Mouse (Mus musculus): ENCODE measurements around the gene Ccdc175. TPM values are rescaled to one million over a fixed set of nuclear protein-coding genes. Genes with fewer than 3 reads are reported as not detected.

Gene Ccdc175
- polyA plus RNA-seq, 1 experiment from 2014 or later: not detected

DNA sequence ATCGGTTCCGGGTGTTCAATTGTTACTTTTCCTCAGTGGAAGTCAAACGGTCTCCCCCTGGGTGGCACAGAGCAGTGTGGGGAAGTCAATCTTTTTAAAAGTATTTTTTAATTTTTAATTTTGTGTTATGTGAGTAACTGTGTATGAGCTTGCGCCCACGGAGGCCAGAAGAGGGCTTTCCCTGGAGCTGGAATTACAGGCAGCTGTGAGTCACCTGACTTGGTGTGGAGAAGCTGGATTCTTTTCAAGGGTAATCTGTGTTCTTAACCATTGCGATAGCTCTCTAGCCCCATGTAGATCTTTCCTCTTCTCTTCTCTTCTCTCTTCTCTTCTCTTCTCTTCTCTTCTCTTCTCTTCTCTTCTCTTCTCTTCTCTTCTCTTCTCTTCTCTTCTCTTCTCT is 69.7 kb downstream of the Ccdc175 start:
- Histone ChIP-seq H3K9me3 (ENCODE audit: control insufficient read depth, low read length) (no peaks in the 10 kb centered on the region), H3K36me3 (ENCODE audit: control insufficient read depth, insufficient read depth) (no peaks in the 10 kb centered on the region), H3K4me2 (ENCODE audit: low read length) (no peak overlapping the region), H3K27me3 (replicated peaks; ENCODE audit: control insufficient read depth, insufficient read depth, low read length) (no peaks in the 10 kb centered on the region), H3K4me1 (replicated peaks; ENCODE audit: control insufficient read depth, insufficient read depth, low read length) (no peaks in the 10 kb centered on the region), H3K4me3 (replicated peaks; ENCODE audit: low read length) (no peak overlapping the region), H3K27ac (ENCODE audit: low read length) (no peak overlapping the region), H3K9ac (replicated peaks; ENCODE audit: low read depth, low read length) (no peak overlapping the region)
- 78% methylated on average over 6 of the region's 6 CpGs for WGBS
- ATAC-seq: no peak

DNA sequence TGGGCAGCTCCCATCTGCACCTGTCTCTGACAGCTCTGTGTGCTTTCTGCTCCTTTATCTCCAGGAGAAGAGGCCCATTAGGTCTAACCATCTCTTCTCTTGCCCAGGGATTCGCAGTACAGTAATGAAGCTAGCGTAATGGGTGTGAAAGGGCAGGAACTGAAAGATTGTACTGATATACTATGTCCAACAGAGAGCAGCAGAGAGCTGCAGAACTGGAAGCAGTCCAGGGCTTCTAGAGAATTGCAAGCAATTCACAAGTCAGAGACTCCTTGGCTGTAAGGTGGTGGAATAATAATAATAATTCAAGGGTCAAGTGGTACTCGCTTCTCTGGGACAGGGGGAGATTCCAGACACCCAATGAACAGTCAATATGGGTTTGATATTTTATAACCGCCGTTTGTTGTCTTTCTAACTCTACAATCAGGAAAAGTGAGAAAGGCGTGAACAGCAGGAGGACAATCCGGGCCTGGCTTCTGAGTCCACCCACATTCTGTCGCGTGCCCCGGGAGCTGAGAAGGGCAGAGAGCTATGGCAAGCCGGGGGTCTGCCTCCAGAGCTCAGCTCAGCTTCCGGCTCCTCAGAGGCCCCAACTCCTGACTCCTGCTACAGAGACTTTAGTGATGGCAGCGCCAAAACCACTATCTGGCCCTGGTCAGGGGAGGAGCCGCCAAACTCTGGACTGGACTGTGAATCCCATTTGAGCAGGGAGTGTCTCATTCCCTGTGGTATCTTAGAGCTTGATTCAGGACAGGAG is 80.1 kb downstream of the Ccdc175 start:
- 30% methylated on average over 14 of the region's 14 CpGs for WGBS
- Histone ChIP-seq H3K9ac (replicated peaks; ENCODE audit: low read depth, low read length) (no peak overlapping the region), H3K4me1 (replicated peaks; ENCODE audit: control insufficient read depth, insufficient read depth, low read length) (peaks cover 3% of the 10 kb centered on the region; the same call in 1 of the 2 replicates), H3K36me3 (ENCODE audit: control insufficient read depth, insufficient read depth) (peaks cover 12% of the 10 kb centered on the region; the same call in 1 of the 2 replicates), H3K4me3 (replicated peaks; ENCODE audit: low read length) (no peak overlapping the region), H3K9me3 (ENCODE audit: control insufficient read depth, low read length) (no peaks in the 10 kb centered on the region), H3K27me3 (replicated peaks; ENCODE audit: control insufficient read depth, insufficient read depth, low read length) (no peaks in the 10 kb centered on the region), H3K27ac (ENCODE audit: low read length) (no peak overlapping the region), H3K4me2 (ENCODE audit: low read length) (no peak overlapping the region)
- peak; percentile 63 for ATAC-seq

DNA sequence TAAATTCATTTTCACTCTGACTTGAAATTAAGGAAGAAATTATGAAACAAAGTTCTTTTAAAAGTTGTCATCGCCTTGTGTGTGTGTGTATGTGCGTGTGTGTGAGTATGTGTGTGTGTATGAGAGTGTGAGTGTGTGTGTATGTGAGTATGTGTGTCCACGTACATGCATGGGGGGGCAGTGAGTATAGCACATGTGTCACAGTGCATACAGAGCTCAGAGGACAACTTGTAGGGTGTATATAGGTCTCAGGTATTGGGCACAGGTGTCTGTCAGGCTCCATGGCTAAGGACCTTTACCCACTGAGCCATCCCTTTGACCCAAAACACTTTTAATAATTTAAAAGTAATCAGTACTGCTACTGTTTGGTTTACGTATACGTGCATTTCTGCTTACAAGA is 80.8 kb downstream of the Ccdc175 start:
- no peak overlapping the region for H3K9ac ChIP-seq (replicated peaks; ENCODE audit: low read depth, low read length)
- 81% methylated on average over 5 of the region's 5 CpGs for WGBS
- H3K27me3 ChIP-seq (replicated peaks; ENCODE audit: control insufficient read depth, insufficient read depth, low read length): no peaks in the 10 kb centered on the region
- H3K36me3 ChIP-seq (ENCODE audit: control insufficient read depth, insufficient read depth): peaks cover 12% of the 10 kb centered on the region; the same call in 1 of the 2 replicates
- H3K9me3 ChIP-seq (ENCODE audit: control insufficient read depth, low read length): no peaks in the 10 kb centered on the region
- H3K4me3 ChIP-seq (replicated peaks; ENCODE audit: low read length): no peak overlapping the region
- no peak overlapping the region for H3K27ac ChIP-seq (ENCODE audit: low read length)
- 0 out of 2 replicates have a peak, but pooled peaks have one; percentile 23 for ATAC-seq
- peaks cover 3% of the 10 kb centered on the region; the same call in 1 of the 2 replicates for H3K4me1 ChIP-seq (replicated peaks; ENCODE audit: control insufficient read depth, insufficient read depth, low read length)
- no peak overlapping the region for H3K4me2 ChIP-seq (ENCODE audit: low read length)

DNA sequence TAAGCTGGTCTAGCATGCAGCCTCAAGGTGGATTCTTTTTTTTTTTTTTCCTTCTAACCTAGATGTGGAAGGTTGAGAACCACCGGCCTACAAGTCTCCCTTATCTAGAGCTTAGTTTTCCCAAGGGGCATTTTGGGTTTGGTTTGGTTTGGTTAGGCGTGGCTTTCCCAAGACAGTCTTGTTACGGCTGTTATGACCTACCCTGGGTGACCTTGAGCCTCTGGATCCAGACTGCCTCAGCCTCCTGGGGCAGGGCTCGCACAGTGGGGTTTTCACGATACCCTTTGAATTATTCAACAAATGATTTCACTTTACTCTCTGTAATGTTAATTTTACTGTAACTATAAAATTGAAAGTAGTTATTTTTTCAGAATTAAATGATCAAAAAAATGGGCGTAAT is 82.1 kb downstream of the Ccdc175 start:
- H3K36me3 ChIP-seq (ENCODE audit: control insufficient read depth, insufficient read depth): peaks cover 16% of the 10 kb centered on the region; the same call in 1 of the 2 replicates
- H3K4me3 ChIP-seq (replicated peaks; ENCODE audit: low read length): no peak overlapping the region
- H3K27me3 ChIP-seq (replicated peaks; ENCODE audit: control insufficient read depth, insufficient read depth, low read length): no peaks in the 10 kb centered on the region
- H3K9ac ChIP-seq (replicated peaks; ENCODE audit: low read depth, low read length): no peak overlapping the region
- H3K27ac ChIP-seq (ENCODE audit: low read length): no peak overlapping the region
- peaks cover 3% of the 10 kb centered on the region; the same call in 1 of the 2 replicates for H3K4me1 ChIP-seq (replicated peaks; ENCODE audit: control insufficient read depth, insufficient read depth, low read length)
- 89% methylated on average over 6 of the region's 6 CpGs for WGBS
- no peak for ATAC-seq
- H3K9me3 ChIP-seq (ENCODE audit: control insufficient read depth, low read length): no peaks in the 10 kb centered on the region
- no peak overlapping the region for H3K4me2 ChIP-seq (ENCODE audit: low read length)

DNA sequence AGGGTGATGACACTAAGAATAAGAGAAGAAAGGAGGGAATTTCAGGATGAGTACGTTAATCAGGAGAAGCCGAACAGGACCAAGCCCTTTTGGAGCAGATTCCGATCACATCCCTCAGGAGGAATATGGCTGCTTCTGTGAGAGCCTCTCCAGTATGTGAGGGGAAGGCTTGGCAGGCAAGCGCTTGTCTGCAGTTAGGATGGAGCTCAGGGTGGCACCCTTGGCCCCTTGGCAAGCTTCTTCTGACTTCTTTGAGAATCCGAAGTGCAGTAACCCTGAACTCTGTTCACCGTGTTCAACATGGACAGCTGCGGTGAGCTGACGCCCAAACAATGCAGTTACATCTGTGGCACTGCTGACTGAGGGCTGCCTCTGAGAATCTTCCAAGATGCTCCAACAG is 87.9 kb downstream of the Ccdc175 start:
- WGBS: 96% methylated on average over 8 of the region's 8 CpGs
- Histone ChIP-seq H3K27ac (ENCODE audit: low read length) (no peak overlapping the region), H3K27me3 (replicated peaks; ENCODE audit: control insufficient read depth, insufficient read depth, low read length) (no peaks in the 10 kb centered on the region), H3K36me3 (ENCODE audit: control insufficient read depth, insufficient read depth) (peaks cover 49% of the 10 kb centered on the region), H3K4me2 (ENCODE audit: low read length) (no peak overlapping the region), H3K9ac (replicated peaks; ENCODE audit: low read depth, low read length) (no peak overlapping the region), H3K9me3 (ENCODE audit: control insufficient read depth, low read length) (no peaks in the 10 kb centered on the region), H3K4me3 (replicated peaks; ENCODE audit: low read length) (no peak overlapping the region), H3K4me1 (replicated peaks; ENCODE audit: control insufficient read depth, insufficient read depth, low read length) (no peaks in the 10 kb centered on the region)
- no peak for ATAC-seq

DNA sequence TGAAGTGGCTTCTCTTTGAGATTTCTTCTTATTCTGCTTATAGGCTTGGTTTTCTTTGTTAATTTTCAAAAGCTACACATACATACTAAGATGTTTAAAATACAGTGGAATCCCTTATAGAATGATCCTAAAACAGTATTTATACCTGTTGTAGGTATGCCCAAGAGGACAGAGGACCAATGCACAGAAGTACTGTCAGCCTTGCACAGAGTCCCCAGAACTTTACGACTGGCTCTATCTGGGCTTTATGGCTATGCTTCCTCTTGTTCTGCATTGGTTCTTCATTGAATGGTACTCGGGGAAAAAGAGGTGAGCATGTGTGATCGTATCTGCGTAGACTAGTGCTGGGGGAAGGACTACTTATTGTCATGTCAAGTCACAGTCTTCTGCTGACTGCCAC is 95.0 kb downstream of the Ccdc175 start:
- Histone ChIP-seq H3K27ac (ENCODE audit: low read length) (no peak overlapping the region), H3K4me2 (ENCODE audit: low read length) (no peak overlapping the region), H3K36me3 (ENCODE audit: control insufficient read depth, insufficient read depth) (peaks cover 16% of the 10 kb centered on the region), H3K27me3 (replicated peaks; ENCODE audit: control insufficient read depth, insufficient read depth, low read length) (no peaks in the 10 kb centered on the region), H3K9me3 (ENCODE audit: control insufficient read depth, low read length) (no peaks in the 10 kb centered on the region), H3K4me3 (replicated peaks; ENCODE audit: low read length) (no peak overlapping the region), H3K9ac (replicated peaks; ENCODE audit: low read depth, low read length) (no peak overlapping the region), H3K4me1 (replicated peaks; ENCODE audit: control insufficient read depth, insufficient read depth, low read length) (peaks cover 19% of the 10 kb centered on the region)
- no peak for ATAC-seq
- 94% methylated on average over 4 of the region's 4 CpGs for WGBS

DNA sequence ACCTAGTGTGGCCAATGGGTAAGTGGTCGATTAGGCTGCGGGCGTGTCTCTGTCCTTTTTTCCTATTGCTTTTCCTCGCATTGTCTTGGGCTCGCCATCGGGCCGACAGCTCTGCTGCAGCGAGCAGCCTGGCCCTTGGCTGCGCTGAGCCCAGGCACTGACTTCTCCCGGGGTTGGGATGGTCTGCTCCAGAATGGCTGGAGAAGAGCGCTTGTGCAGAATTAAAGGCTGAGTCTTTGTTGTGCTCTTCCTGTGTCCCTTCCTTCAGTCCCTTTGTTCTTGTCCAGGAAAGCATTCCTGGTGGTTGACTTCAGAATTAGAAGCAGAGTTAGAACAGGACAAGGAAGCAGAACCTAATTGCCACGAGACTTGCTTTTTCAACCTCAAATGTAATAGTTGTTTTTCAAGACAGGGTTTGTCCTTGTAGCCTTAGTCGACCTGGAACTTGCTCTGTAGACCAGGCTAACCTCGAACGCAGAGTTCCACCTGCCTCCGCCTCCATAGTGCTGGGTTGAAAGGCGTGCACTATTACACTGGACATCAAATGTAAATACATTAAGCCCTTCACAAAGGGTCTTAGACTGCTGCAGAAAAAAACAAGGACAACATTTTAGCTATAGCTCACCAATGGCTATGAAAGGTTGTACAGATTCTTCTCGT is 98.5 kb downstream of the Ccdc175 start:
- H3K4me1 ChIP-seq (replicated peaks; ENCODE audit: control insufficient read depth, insufficient read depth, low read length): peaks cover 27% of the 10 kb centered on the region
- no peak; the same call in 1 of the 2 replicates for ATAC-seq
- no peaks in the 10 kb centered on the region for H3K27me3 ChIP-seq (replicated peaks; ENCODE audit: control insufficient read depth, insufficient read depth, low read length)
- H3K27ac ChIP-seq (ENCODE audit: low read length): peak overlapping the region; percentile 92
- H3K9me3 ChIP-seq (ENCODE audit: control insufficient read depth, low read length): no peaks in the 10 kb centered on the region
- H3K36me3 ChIP-seq (ENCODE audit: control insufficient read depth, insufficient read depth): no peaks in the 10 kb centered on the region
- peak overlapping the region; percentile 60 for H3K4me3 ChIP-seq (replicated peaks; ENCODE audit: low read length)
- WGBS: under 1% methylated on average over 18 of the region's 18 CpGs
- peak overlapping the region; percentile 84 for H3K4me2 ChIP-seq (ENCODE audit: low read length)
- H3K9ac ChIP-seq (replicated peaks; ENCODE audit: low read depth, low read length): peak overlapping the region; percentile 77

DNA sequence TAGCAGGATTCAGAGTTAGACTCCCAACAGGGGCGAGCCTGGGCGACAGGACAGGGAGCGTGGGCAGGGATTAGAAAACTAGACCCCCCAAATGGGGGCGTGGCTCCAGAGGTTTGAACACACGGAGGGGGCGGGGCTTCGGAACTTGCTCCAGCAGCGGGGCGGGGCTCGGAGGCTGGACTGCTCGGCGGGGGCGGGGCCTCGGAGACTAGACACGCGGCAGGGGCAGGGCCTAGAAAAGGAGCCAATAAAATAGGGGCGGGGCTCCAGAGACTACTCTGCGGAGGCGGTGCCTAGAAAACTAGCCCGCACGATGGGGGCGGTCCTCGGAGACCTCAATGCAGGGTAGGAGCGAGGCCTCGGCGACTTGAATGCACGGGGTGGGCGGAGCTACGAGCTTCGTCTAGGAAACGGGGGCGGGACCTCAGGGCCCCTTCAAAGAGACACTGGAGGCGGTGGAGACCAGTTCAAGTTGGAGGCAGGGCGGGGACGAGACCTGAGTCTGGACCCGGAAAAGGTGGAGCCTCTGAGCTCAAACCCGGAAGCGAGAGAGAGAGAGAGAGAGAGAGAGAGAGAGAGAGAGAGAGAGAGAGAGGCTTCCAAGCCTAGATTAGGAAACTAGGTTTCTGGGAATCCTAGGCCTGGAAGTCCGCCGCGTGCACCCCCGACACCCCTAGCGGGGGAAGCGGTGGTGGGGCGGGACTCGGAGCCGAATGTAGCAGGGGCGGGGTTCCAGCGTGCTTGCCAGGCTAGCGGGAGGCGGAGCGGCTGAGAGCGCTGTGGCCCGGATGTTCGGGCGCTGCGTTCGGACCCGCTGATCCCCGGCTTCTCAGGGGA is 99.3 kb downstream of the Ccdc175 start, which contains the start of the genes L3hypdh and Jkamp:
Gene L3hypdh, minus strand, starts transcription at position 111 of the 837 bp plus-strand sequence.
Gene Jkamp, plus strand, starts transcription at position 261 of the 837 bp plus-strand sequence.
- H3K9ac ChIP-seq (replicated peaks; ENCODE audit: low read depth, low read length): peak within 1 kb of the TSS; percentile 77
- 1% methylated on average over 56 of the region's 60 CpGs for WGBS
- no peaks in the 10 kb centered on the region for H3K27me3 ChIP-seq (replicated peaks; ENCODE audit: control insufficient read depth, insufficient read depth, low read length)
- peak within 1 kb of the TSS; percentile 60 for H3K4me3 ChIP-seq (replicated peaks; ENCODE audit: low read length)
- H3K4me1 ChIP-seq (replicated peaks; ENCODE audit: control insufficient read depth, insufficient read depth, low read length): peaks cover 27% of the 10 kb centered on the region
- peak within 1 kb of the TSS; percentile 84 for H3K4me2 ChIP-seq (ENCODE audit: low read length)
- no peaks in the 10 kb centered on the region for H3K36me3 ChIP-seq (ENCODE audit: control insufficient read depth, insufficient read depth)
- peak; percentile 96 for ATAC-seq
- H3K27ac ChIP-seq (ENCODE audit: low read length): peak within 1 kb of the TSS; percentile 92
- H3K9me3 ChIP-seq (ENCODE audit: control insufficient read depth, low read length): no peaks in the 10 kb centered on the region

DNA sequence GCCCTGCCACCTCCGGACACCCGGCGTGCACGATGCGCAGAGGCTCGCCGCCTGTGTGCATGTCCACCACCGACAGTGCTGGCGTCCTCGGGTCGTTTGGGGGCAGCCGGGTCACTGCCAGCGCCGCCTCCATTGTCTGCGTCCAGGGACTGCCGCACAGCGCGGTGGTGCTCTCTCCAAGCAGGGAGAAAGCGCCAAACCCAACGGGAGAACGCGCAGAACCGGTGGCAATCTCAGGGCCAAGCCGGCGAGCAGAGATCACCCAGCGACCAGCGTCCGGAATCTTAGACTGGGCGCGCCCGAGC is 99.9 kb downstream of the Ccdc175 start:
- Histone ChIP-seq H3K4me2 (ENCODE audit: low read length) (peak overlapping the region; percentile 84), H3K36me3 (ENCODE audit: control insufficient read depth, insufficient read depth) (no peaks in the 10 kb centered on the region), H3K9ac (replicated peaks; ENCODE audit: low read depth, low read length) (peak overlapping the region; percentile 62), H3K27ac (ENCODE audit: low read length) (peak overlapping the region; percentile 75), H3K4me3 (replicated peaks; ENCODE audit: low read length) (peak overlapping the region; percentile 60), H3K9me3 (ENCODE audit: control insufficient read depth, low read length) (no peaks in the 10 kb centered on the region), H3K27me3 (replicated peaks; ENCODE audit: control insufficient read depth, insufficient read depth, low read length) (no peaks in the 10 kb centered on the region), H3K4me1 (replicated peaks; ENCODE audit: control insufficient read depth, insufficient read depth, low read length) (peaks cover 27% of the 10 kb centered on the region)
- ATAC-seq: no peak
- under 1% methylated on average over 31 of the region's 31 CpGs for WGBS

All from forebrain, embryonic 16.5 days (tissue).